Mouse (Mus musculus) CH12.LX (cell line): ENCODE data around the gene Efna4. TPM values are rescaled to one million over a fixed set of nuclear protein-coding genes. Genes with fewer than 3 reads are reported as not detected.
A peak's percentile ranks its signal among the peaks of the same experiment; 100 is the strongest.

Experiments used
- DNase-seq: peaks from one replicate; pipeline ENCODE4 v3.0.0-alpha.2; 2013; ENCODE audit errors: extremely low read depth
- H3K27ac ChIP-seq: 2 replicates; pipeline ENCODE4 v1.5.1; 2012; ENCODE audit warnings: low read depth, mild to moderate bottlenecking, control low read depth, moderate library complexity; ENCODE audit not compliant: insufficient read depth
- H3K27me3 ChIP-seq: replicated peaks from 2 replicates; pipeline ENCODE3; 2012; ENCODE audit warnings: inconsistent platforms
- H3K36me3 ChIP-seq, 2 experiments: replicated peaks in 1 of 2; 2 replicates each; pipeline versions ENCODE3 to v1.6.1; 2012; ENCODE audit warnings: inconsistent platforms in 1 of 2, low read length in 1 of 2, mild to moderate bottlenecking in 1 of 2, mixed read lengths in 1 of 2, moderate library complexity in 1 of 2; ENCODE audit not compliant: control insufficient read depth in 1 of 2, insufficient read depth in 1 of 2
- H3K4me1 ChIP-seq, 2 experiments: 2 replicates each; pipeline ENCODE4 v1.6.1; 2012; ENCODE audit warnings: inconsistent platforms in 1 of 2, moderate library complexity in 1 of 2; ENCODE audit not compliant: insufficient read depth in 2 of 2, control insufficient read depth in 1 of 2
- H3K4me2 ChIP-seq: 2 replicates; pipeline ENCODE4 v1.6.1; 2012; ENCODE audit warnings: low read depth, mild to moderate bottlenecking, control low read depth; ENCODE audit not compliant: poor library complexity, insufficient read depth, severe bottlenecking
- H3K4me3 ChIP-seq, 3 experiments: fragments of 150-350 bp in 1 of 3; sonication (generic) in 1 of 3; replicated peaks in 1 of 3; 2 replicates each; pipeline versions ENCODE3 to v1.5.1; 2011 to 2012; ENCODE audit warnings: low read depth in 2 of 3, low read length in 2 of 3, mild to moderate bottlenecking in 2 of 3, moderate library complexity in 2 of 3, control low read depth in 1 of 3, improper control_type of control experiment in 1 of 3, inconsistent platforms in 1 of 3, mixed read lengths in 1 of 3; ENCODE audit not compliant: poor library complexity in 1 of 3
- H3K79me2 ChIP-seq: replicated peaks from 2 replicates; pipeline ENCODE4 v1.6.1; 2012; ENCODE audit warnings: mild to moderate bottlenecking, moderate library complexity; ENCODE audit not compliant: control insufficient read depth, poor library complexity, insufficient read depth, severe bottlenecking; ENCODE audit errors: extremely low read depth
- H3K9ac ChIP-seq: 2 replicates; pipeline ENCODE4 v1.6.1; 2012; ENCODE audit warnings: low read depth, mild to moderate bottlenecking, control low read depth, moderate library complexity; ENCODE audit not compliant: insufficient read depth
- H3K9me3 ChIP-seq: replicated peaks from 2 replicates; pipeline ENCODE3; 2012; ENCODE audit warnings: low read length, inconsistent platforms, mixed read lengths
- CHD1 ChIP-seq: IDR thresholded peaks from 2 replicates; pipeline ENCODE4 v1.6.1; 2012; ENCODE audit warnings: low read depth, low read length, improper control_type of control experiment, inconsistent platforms
- CHD2 ChIP-seq: IDR thresholded peaks from 2 replicates; pipeline ENCODE4 v1.6.1; 2011; ENCODE audit warnings: low read length, improper control_type of control experiment
- CTCF ChIP-seq, 2 experiments: IDR thresholded peaks in 1 of 2; conservative IDR thresholded peaks in 1 of 2; 2 replicates each; pipeline ENCODE4 v1.5.1; 2011 to 2012; ENCODE audit warnings: low read depth in 2 of 2, low read length in 2 of 2, improper control_type of control experiment in 1 of 2, inconsistent platforms in 1 of 2, mild to moderate bottlenecking in 1 of 2, moderate library complexity in 1 of 2
- E2F4 ChIP-seq: IDR thresholded peaks from 2 replicates; pipeline ENCODE4 v1.6.1; 2011; ENCODE audit warnings: low read depth, low read length, improper control_type of control experiment; ENCODE audit not compliant: insufficient replicate concordance
- ELF1 ChIP-seq: IDR thresholded peaks from 2 replicates; pipeline ENCODE4 v1.6.1; 2014; ENCODE audit warnings: low read depth, mild to moderate bottlenecking, inconsistent platforms, low read length, improper control_type of control experiment
- ETS1 ChIP-seq: conservative IDR thresholded peaks from 2 replicates; pipeline ENCODE4 v1.6.1; 2012; ENCODE audit warnings: low read depth, mild to moderate bottlenecking, inconsistent platforms, low read length, improper control_type of control experiment, moderate library complexity
- HCFC1 ChIP-seq: IDR thresholded peaks from 2 replicates; pipeline ENCODE4 v1.6.1; 2012; ENCODE audit warnings: low read depth, mild to moderate bottlenecking, inconsistent platforms, low read length, improper control_type of control experiment
- JUN ChIP-seq: IDR thresholded peaks from 2 replicates; pipeline ENCODE4 v1.6.1; 2011; ENCODE audit warnings: low read depth, mild to moderate bottlenecking, low read length, improper control_type of control experiment, moderate library complexity; ENCODE audit not compliant: insufficient read depth
- KAT2A ChIP-seq: IDR thresholded peaks from 2 replicates; pipeline ENCODE4 v1.6.1; 2012; ENCODE audit warnings: low read length, improper control_type of control experiment, inconsistent platforms; ENCODE audit not compliant: insufficient replicate concordance
- MEF2A ChIP-seq: IDR thresholded peaks from 2 replicates; pipeline ENCODE4 v1.6.1; 2014; ENCODE audit warnings: low read depth, mild to moderate bottlenecking, inconsistent platforms, low read length, improper control_type of control experiment, borderline replicate concordance
- NELFE ChIP-seq: IDR thresholded peaks from 2 replicates; pipeline ENCODE4 v1.6.1; 2011; ENCODE audit warnings: low read depth, low read length, improper control_type of control experiment
- PAX5 ChIP-seq: IDR thresholded peaks from 2 replicates; pipeline ENCODE4 v1.6.1; 2012; ENCODE audit warnings: low read length, inconsistent platforms, mixed read lengths
- RAD21 ChIP-seq: IDR thresholded peaks from 2 replicates; pipeline ENCODE4 v1.6.1; 2011; ENCODE audit warnings: low read depth, mild to moderate bottlenecking, low read length, improper control_type of control experiment, moderate library complexity
- SMC3 ChIP-seq: IDR thresholded peaks from 2 replicates; pipeline ENCODE4 v1.6.1; 2011; ENCODE audit warnings: low read depth, low read length, improper control_type of control experiment
- TBP ChIP-seq: conservative IDR thresholded peaks from 2 replicates; pipeline ENCODE4 v1.6.1; 2011; ENCODE audit warnings: low read depth, low read length, improper control_type of control experiment
- TCF12 ChIP-seq: IDR thresholded peaks from 2 replicates; pipeline ENCODE4 v1.6.1; 2014; ENCODE audit warnings: low read depth, mild to moderate bottlenecking, inconsistent platforms, low read length, improper control_type of control experiment
- UBTF ChIP-seq: IDR thresholded peaks from 2 replicates; pipeline ENCODE4 v1.6.1; 2012; ENCODE audit warnings: low read depth, mild to moderate bottlenecking, inconsistent platforms, low read length, improper control_type of control experiment, moderate library complexity
- USF2 ChIP-seq: conservative IDR thresholded peaks from 2 replicates; pipeline ENCODE4 v1.6.1; 2011; ENCODE audit warnings: low read depth, low read length, improper control_type of control experiment
- dilution Hi-C: fragments of 300-500 bp; cut with MboI; formaldehyde crosslinking; loops from 2 replicates; pipeline ENCODE4 v1.14.3; 2020; ENCODE audit warnings: low sequenced_read_pairs; ENCODE audit not compliant: extremely low pct_unique_long_range_greater_than_20kb, extremely low pct_ligation_motif_present
- in situ Hi-C: fragments of 300-500 bp; cut with MboI; formaldehyde crosslinking; loops from 3 replicates; pipeline ENCODE4 v1.14.3; 2019; ENCODE audit warnings: low sequenced_read_pairs, low pct_ligation_motif_present, low pct_unique_long_range_greater_than_20kb, mixed read lengths
- polyA plus RNA-seq: library from polyadenylated mRNA; unstranded; fragments of >175 nt; gene quantifications from 2 replicates; pipeline ENCODE4 v1.2.1, GENCODE M21; 2012; ENCODE audit warnings: low read depth; ENCODE audit not compliant: insufficient read length
- total RNA-seq, 2 experiments: library from RNA; depleted of rRNA; stranded (reverse); fragments of 300-350 nt in 1 of 2; fragments of >200 nt in 1 of 2; gene quantifications; 2 replicates each; pipeline ENCODE4 v1.2.3; 2012 to 2014

Efna4 gene
- total and polyA plus RNA-seq, 3 experiments: 1.1 to 2.6 (median 1.1) TPM

DNA sequence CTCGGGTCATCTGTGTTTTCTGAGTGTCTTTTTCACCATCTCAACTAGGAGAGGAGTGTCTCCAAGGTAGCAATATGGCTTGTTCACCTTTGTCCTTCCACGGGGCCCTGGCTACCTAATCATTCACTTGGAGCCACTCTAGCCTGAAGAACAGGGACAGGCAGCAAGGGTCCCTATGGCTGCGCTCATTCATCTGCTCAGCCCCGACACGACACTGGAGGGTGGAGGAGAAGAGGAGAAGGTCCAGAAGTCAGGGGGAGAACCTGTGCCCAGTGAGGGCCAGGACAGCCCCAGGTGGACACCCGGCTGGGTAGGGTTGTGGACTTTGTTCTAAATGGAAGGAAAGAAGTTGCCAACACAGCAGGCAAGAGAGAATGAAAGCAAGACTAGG is 17.7 kb upstream of the Efna4 start:
- TF ChIP-seq NELFE (no peak), JUN (no peak)
- TF ChIP-seq, all 38 proteins: peak for 0
- no peaks in the 10 kb centered on the region for H3K79me2 ChIP-seq
- in situ Hi-C loops (no loop called here), dilution Hi-C loops (no loop called here)
- peaks cover 18% of the 10 kb centered on the region for H3K27me3 ChIP-seq
- no peak for DNase-seq
- 0 out of 2 replicates have a peak overlapping the region, but pooled peaks have one; percentile 13 for H3K9ac ChIP-seq
- peak overlapping the region; percentile 31; the same call in 1 of the 2 replicates for H3K4me2 ChIP-seq
- no peaks in the 10 kb centered on the region for H3K9me3 ChIP-seq
- H3K4me1 ChIP-seq: peaks cover 12 to 25% of the 10 kb centered on the region in 2 experiments
- no peak overlapping the region for H3K4me3 ChIP-seq
- H3K27ac ChIP-seq: no peak overlapping the region
- peaks cover 0 to 4% of the 10 kb centered on the region in 2 experiments for H3K36me3 ChIP-seq

DNA sequence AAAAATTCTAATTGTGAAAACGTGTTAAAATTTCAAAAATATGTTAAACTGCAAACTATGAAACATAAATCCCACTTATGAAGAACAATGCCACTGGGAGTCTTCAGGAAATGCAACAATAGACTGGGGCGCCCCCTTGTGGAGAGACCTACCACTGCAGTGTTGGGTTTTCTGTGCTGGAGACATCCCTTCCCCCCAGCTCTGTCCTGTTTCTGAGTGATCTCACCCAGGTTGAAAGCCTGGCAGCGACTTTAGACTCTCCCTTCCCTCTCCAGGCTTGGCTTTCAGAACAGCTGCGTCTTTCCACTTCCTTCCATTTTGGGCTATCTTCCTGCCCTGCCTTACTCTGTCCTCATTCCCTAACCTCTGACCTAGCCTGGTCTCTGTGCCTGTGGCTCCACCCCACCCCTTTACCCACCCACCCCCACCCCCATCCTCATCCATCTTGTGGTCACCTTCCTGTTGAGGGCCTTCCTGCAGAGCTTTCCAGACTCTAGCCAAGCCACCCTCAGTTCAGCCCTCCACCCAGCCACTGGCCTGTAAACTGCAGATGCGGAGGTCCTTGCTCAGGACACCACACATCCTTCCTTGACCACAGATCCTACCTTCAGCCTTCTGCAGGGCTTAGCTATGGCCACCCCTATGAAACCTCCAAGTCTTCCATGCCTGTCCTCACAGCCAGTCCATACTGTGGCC is 17.1 kb upstream of the Efna4 start:
- H3K27me3 ChIP-seq: peaks cover 18% of the 10 kb centered on the region
- peaks cover 12 to 29% of the 10 kb centered on the region in 2 experiments for H3K4me1 ChIP-seq
- DNase-seq: peak; percentile 86
- no peak overlapping the region for H3K4me3 ChIP-seq
- H3K27ac ChIP-seq: no peak overlapping the region
- H3K79me2 ChIP-seq: no peaks in the 10 kb centered on the region
- H3K36me3 ChIP-seq: peaks cover 0 to 4% of the 10 kb centered on the region in 2 experiments
- no peak overlapping the region for H3K9ac ChIP-seq
- H3K4me2 ChIP-seq: no peak overlapping the region
- dilution Hi-C loops: no loop called here
- TF ChIP-seq SMC3 (peak; percentile 77), ELF1 (peak; percentile 28; the same call in 1 of the 2 replicates), CHD1 (no peak), E2F4 (no peak), ETS1 (no peak), UBTF (no peak), USF2 (no peak), HCFC1 (no peak), RAD21 (peak; percentile 64), CTCF (conservative IDR thresholded peaks at IDR 0.05 in 1 of 2, IDR thresholded peaks at IDR 0.05 in 1 of 2; ENCODE audit: low read depth in 2 of 2, low read length in 2 of 2) (peak; percentile 85 to 91; a peak in 3 of 4 replicates), TCF12 (no peak), KAT2A (no peak), TBP (no peak), PAX5 (no peak), CHD2 (peak; percentile 76), MEF2A (0 out of 2 replicates have a peak, but pooled peaks have one; percentile 18), JUN (peak; percentile 23; the same call in 1 of the 2 replicates), NELFE (no peak)
- no peaks in the 10 kb centered on the region for H3K9me3 ChIP-seq
- in situ Hi-C loops: no loop called here
